Mouse (Mus musculus) forebrain, embryonic 15.5 days (tissue): ENCODE data around the gene Ccdc14. TPM values are rescaled to one million over a fixed set of nuclear protein-coding genes. Genes with fewer than 3 reads are reported as not detected.
"Not testable (repeated sequence)": the region's sequence is repeated elsewhere in the genome, so short reads cannot be mapped to it uniquely, and the experiment has no call there.

Experiments used
- ATAC-seq: fragments of 200-750 bp; cut with Nextera tagmentation; replicated peaks from 2 replicates; pipeline ENCODE4 v1.8.0; 2017; ENCODE audit warnings: mild to moderate bottlenecking, moderate TSS enrichment, moderate library complexity
- H3K27ac ChIP-seq: fragments of 300-500 bp; sonication (generic); replicated peaks from 2 replicates; pipeline ENCODE4 v1.5.1; 2015; ENCODE audit warnings: mild to moderate bottlenecking, inconsistent platforms
- H3K27me3 ChIP-seq: fragments of 300-500 bp; sonication (generic); 2 replicates; pipeline ENCODE4 v1.6.1; 2015; ENCODE audit warnings: inconsistent platforms
- H3K36me3 ChIP-seq: fragments of 300-500 bp; sonication (generic); 2 replicates; pipeline ENCODE4 v1.6.1; 2015; ENCODE audit warnings: mild to moderate bottlenecking, inconsistent platforms
- H3K4me1 ChIP-seq: fragments of 300-500 bp; sonication (generic); 2 replicates; pipeline ENCODE4 v1.6.1; 2015; ENCODE audit warnings: inconsistent platforms
- H3K4me2 ChIP-seq: fragments of 300-500 bp; sonication (generic); replicated peaks from 2 replicates; pipeline ENCODE4 v1.6.1; 2015; ENCODE audit warnings: mild to moderate bottlenecking, inconsistent platforms
- H3K4me3 ChIP-seq: fragments of 300-500 bp; sonication (generic); 2 replicates; pipeline ENCODE4 v1.5.1; 2015; ENCODE audit warnings: mild to moderate bottlenecking, inconsistent platforms
- H3K9ac ChIP-seq: fragments of 300-500 bp; sonication (generic); replicated peaks from 2 replicates; pipeline ENCODE4 v1.6.1; 2015; ENCODE audit warnings: mild to moderate bottlenecking, inconsistent platforms
- H3K9me3 ChIP-seq: fragments of 300-500 bp; sonication (generic); 2 replicates; pipeline ENCODE4 v1.6.1; 2016; ENCODE audit warnings: inconsistent platforms
- WGBS: fragments of 180-500 bp; shearing (Covaris S2); methylation state at CpG from one replicate; pipeline ENCODE4 v1.1.7; 2015; ENCODE audit warnings: mixed read lengths; 5-methylcytosine and 5-hydroxymethylcytosine counted together
- polyA plus RNA-seq: library from polyadenylated mRNA; unstranded; fragments of >200 nt; fragmentation: Nextera tagmentation; extraction: Ambion mirVana; gene quantifications from 2 replicates; pipeline ENCODE4 v1.2.1, GENCODE M21; 2015

Gene Ccdc14
- polyA plus RNA-seq: 5.2 and 5.4 TPM in 2 replicates

DNA sequence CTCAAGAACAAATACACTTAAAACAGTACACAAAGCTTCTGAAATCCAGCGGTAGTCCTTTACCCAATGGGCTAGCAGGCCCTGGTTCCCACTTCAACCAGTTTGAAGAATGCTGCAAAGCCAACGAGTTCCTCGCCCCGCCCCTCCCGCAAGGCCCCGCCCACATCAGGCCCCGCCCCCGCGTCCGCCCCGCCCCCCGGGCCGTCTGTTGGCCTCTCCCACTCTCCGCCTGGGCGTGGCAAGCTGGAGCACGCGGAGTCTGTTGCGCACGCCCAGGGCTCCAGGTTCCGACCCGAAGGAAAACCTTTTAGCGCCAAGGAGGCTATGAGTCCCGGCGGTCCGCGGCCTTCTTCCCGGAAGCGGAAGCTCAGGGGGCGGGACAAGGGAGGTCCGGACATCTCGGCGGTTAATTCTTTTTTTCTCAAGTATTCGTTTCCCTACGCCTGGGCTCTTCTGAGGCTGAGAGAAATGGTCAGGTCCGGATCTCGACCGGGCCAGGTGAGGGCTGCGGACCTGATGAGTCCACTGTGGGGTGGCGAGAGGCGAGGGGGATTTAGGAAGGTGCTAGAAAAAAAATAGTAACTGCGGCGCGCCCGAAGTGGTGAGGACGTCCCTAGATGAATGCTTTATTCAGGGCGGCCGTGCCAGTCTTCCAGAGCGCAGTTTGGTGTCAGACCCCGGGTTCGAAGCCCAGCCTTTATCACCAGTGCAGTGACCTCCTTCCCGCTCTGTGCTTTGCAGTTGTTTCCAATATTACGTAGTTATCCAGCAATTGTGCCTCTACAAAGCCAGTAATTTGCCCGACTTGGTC is at the start of gene Ccdc14:
Gene Ccdc14, plus strand, starts transcription at position 283 of the 811 bp plus-strand sequence.
- Histone ChIP-seq H3K4me2 (peak within 1 kb of the TSS; percentile 70), H3K27me3 (no peaks in the 10 kb centered on the region), H3K4me1 (peaks cover 8% of the 10 kb centered on the region), H3K9me3 (no peaks in the 10 kb centered on the region), H3K4me3 (peak within 1 kb of the TSS; percentile 69), H3K9ac (peak within 1 kb of the TSS; percentile 57), H3K27ac (peak within 1 kb of the TSS; percentile 85), H3K36me3 (no peaks in the 10 kb centered on the region)
- ATAC-seq: peak; percentile 93
- WGBS: under 1% methylated on average over 53 of the region's 53 CpGs

- 77% methylated on average over 8 of the region's 8 CpGs for WGBS
Measured at GRCm38 (mm10) chr16:34643511-34644259, 46.7 kb upstream of the Ccdc14 start.

DNA sequence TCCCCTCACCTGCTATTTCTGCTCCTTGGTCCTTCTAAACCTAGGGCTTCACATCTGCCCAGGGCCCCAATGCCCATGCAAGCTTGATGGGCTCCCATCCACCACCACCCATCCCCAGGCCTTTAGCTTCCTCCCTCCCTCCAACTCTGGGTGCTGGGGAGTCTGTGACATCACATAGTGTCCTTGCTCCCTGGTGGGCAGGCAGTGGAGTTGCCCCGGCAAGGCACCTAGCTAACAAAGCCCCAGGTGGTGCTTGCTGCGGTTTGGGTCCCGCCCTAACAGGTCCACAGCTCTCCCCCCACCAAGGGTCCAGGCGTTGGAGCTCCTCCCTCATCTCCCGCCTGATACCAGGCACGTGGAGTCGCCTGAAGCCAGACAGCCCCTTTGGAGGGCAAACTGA is 40.8 kb upstream of the Ccdc14 start, which contains the start of gene Ropn1:
Gene Ropn1, plus strand, starts transcription at position 301 of the 400 bp plus-strand sequence.
- H3K9me3 ChIP-seq: no peaks in the 10 kb centered on the region
- no peaks in the 10 kb centered on the region for H3K27me3 ChIP-seq
- H3K27ac ChIP-seq: no peak within 1 kb of the TSS
- H3K36me3 ChIP-seq: no peaks in the 10 kb centered on the region
- WGBS: 77% methylated on average over 7 of the region's 7 CpGs
- no peak for ATAC-seq
- H3K9ac ChIP-seq: no peak within 1 kb of the TSS
- no peak within 1 kb of the TSS for H3K4me2 ChIP-seq
- H3K4me3 ChIP-seq: no peak within 1 kb of the TSS
- H3K4me1 ChIP-seq: no peaks in the 10 kb centered on the region

More at GRCm38 (mm10) chr16:34643511-34644259, 46.7 kb upstream of the Ccdc14 start:
- Histone ChIP-seq H3K27ac (no peak overlapping the region), H3K4me1 (no peaks in the 10 kb centered on the region), H3K4me3 (no peak overlapping the region), H3K9me3 (no peaks in the 10 kb centered on the region), H3K27me3 (no peaks in the 10 kb centered on the region), H3K9ac (no peak overlapping the region), H3K4me2 (no peak overlapping the region), H3K36me3 (no peaks in the 10 kb centered on the region)
- no peak for ATAC-seq

DNA sequence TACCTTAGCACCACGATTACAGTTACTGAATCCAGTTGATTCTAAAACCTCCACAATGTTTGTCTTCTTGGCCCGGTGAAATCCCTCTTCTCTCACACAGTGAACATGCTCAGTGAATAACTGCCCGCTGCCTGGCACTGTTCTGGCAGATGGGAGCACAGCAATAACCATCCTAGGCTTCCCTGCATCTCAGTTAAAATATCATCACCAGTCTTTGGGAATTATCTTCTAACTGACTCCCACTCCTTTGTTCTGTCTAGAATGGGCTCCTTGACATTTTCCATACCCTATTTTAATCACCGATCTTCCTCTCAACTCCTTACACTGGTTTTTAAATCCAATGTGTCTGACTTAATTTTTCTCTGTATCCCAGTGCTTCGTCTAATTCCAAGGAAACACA is 37.4 kb upstream of the Ccdc14 start:
- H3K27me3 ChIP-seq: no peaks in the 10 kb centered on the region

DNA sequence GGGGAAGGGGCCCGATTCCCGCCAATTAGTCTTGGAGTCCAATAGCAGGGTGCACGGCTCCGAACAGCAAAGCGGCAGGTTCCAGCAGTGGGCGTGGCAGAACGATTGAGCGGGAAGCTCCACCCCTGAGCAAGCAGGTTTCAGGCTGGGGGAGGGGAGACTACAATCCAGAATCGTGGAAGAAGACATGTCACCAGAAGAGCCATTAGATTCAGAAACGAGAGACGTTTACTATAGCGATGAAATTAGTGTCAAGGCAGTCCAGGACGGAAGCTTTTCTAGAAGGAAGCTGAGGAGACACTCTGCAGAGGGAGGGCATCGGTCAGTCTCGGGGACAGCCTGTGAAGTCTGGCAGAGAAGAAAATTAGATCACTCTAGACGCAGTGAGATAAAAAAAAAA is 32.9 kb upstream of the Ccdc14 start:
- H3K27me3 ChIP-seq, H3K9me3 ChIP-seq, H3K27ac ChIP-seq, H3K36me3 ChIP-seq: not testable (repeated sequence)
- peak overlapping the region; percentile 55 for H3K4me2 ChIP-seq
- peak overlapping the region; percentile 36 for H3K9ac ChIP-seq
- H3K4me1 ChIP-seq: peaks cover 12% of the 10 kb centered on the region
- WGBS: 4% methylated on average over 16 of the region's 16 CpGs
- H3K4me3 ChIP-seq: peak overlapping the region; percentile 36
- ATAC-seq: 0 out of 2 replicates have a peak, but pooled peaks have one; percentile 43

More for the DNA sequence above, 37.4 kb upstream of the Ccdc14 start:
- Histone ChIP-seq H3K4me2 (no peak overlapping the region), H3K9me3 (no peaks in the 10 kb centered on the region), H3K4me1 (peaks cover 5% of the 10 kb centered on the region), H3K36me3 (no peaks in the 10 kb centered on the region), H3K27ac (no peak overlapping the region), H3K9ac (no peak overlapping the region), H3K4me3 (no peak overlapping the region)
- WGBS: 91% methylated on average over 5 of the region's 5 CpGs
- ATAC-seq: no peak

GRCm38 (mm10) chr16:34657983-34658382 is 32.4 kb upstream of the Ccdc14 start:
- no peaks in the 10 kb centered on the region for H3K27me3 ChIP-seq
- peak; percentile 23; the same call in 1 of the 2 replicates for ATAC-seq
- H3K4me2 ChIP-seq: peak overlapping the region; percentile 55
- no peaks in the 10 kb centered on the region for H3K36me3 ChIP-seq
- WGBS: 25% methylated on average over 5 of the region's 5 CpGs
- H3K4me3 ChIP-seq: peak overlapping the region; percentile 36
- no peak overlapping the region for H3K27ac ChIP-seq
- H3K4me1 ChIP-seq: peaks cover 12% of the 10 kb centered on the region
- H3K9me3 ChIP-seq: no peaks in the 10 kb centered on the region
- peak overlapping the region; percentile 36 for H3K9ac ChIP-seq

GRCm38 (mm10) chr16:34658388-34658787 is 32.0 kb upstream of the Ccdc14 start:
- WGBS: 44% methylated on average over 11 of the region's 11 CpGs

GRCm38 (mm10) chr16:34664553-34664952 is 25.9 kb upstream of the Ccdc14 start:
- Histone ChIP-seq H3K4me1 (peaks cover 14% of the 10 kb centered on the region), H3K27me3 (0 out of 2 replicates have a peak, but pooled peaks cover 12% of the 10 kb centered on the region), H3K36me3 (no peaks in the 10 kb centered on the region), H3K4me3 (no peak overlapping the region), H3K9me3 (no peaks in the 10 kb centered on the region), H3K9ac (no peak overlapping the region), H3K4me2 (no peak overlapping the region), H3K27ac (no peak overlapping the region)
- no peak for ATAC-seq
- 59% methylated on average over 3 of the region's 3 CpGs for WGBS

More at GRCm38 (mm10) chr16:34658388-34658787, 32.0 kb upstream of the Ccdc14 start:
- Histone ChIP-seq H3K4me3 (peak overlapping the region; percentile 36), H3K4me2 (peak overlapping the region; percentile 55), H3K36me3 (no peaks in the 10 kb centered on the region), H3K9ac (no peak overlapping the region), H3K9me3 (no peaks in the 10 kb centered on the region), H3K27me3 (no peaks in the 10 kb centered on the region), H3K27ac (no peak overlapping the region), H3K4me1 (peaks cover 12% of the 10 kb centered on the region)
- ATAC-seq: 0 out of 2 replicates have a peak, but pooled peaks have one; percentile 60

GRCm38 (mm10) chr16:34667031-34667726 is 23.2 kb upstream of the Ccdc14 start:
- 3% methylated on average over 20 of the region's 20 CpGs for WGBS
- peak overlapping the region; percentile 33 for H3K4me2 ChIP-seq
- peak overlapping the region; percentile 17; the same call in 1 of the 2 replicates for H3K4me3 ChIP-seq
- peak; percentile 85 for ATAC-seq
- H3K9ac ChIP-seq: no peak overlapping the region
- no peaks in the 10 kb centered on the region for H3K9me3 ChIP-seq
- peaks cover 17% of the 10 kb centered on the region; the same call in 1 of the 2 replicates for H3K27me3 ChIP-seq
- H3K36me3 ChIP-seq: no peaks in the 10 kb centered on the region
- peaks cover 18% of the 10 kb centered on the region for H3K4me1 ChIP-seq
- H3K27ac ChIP-seq: no peak overlapping the region

- H3K36me3 ChIP-seq: no peaks in the 10 kb centered on the region
- H3K9me3 ChIP-seq: no peaks in the 10 kb centered on the region
- peaks cover 18% of the 10 kb centered on the region for H3K4me1 ChIP-seq
- H3K9ac ChIP-seq: no peak overlapping the region
- no peak overlapping the region for H3K4me2 ChIP-seq
- no peak for ATAC-seq
- peaks cover 21% of the 10 kb centered on the region; the same call in 1 of the 2 replicates for H3K27me3 ChIP-seq
- 78% methylated on average over 9 of the region's 9 CpGs for WGBS
- H3K4me3 ChIP-seq: no peak overlapping the region
- no peak overlapping the region for H3K27ac ChIP-seq
Measured at GRCm38 (mm10) chr16:34668341-34668740, 22.1 kb upstream of the Ccdc14 start.

GRCm38 (mm10) chr16:34671966-34672365 is 18.4 kb upstream of the Ccdc14 start:
- H3K4me1 ChIP-seq: peaks cover 16% of the 10 kb centered on the region
- H3K9me3 ChIP-seq: no peaks in the 10 kb centered on the region
- H3K9ac ChIP-seq: no peak overlapping the region
- no peak overlapping the region for H3K27ac ChIP-seq
- no peak overlapping the region for H3K4me3 ChIP-seq
- no peaks in the 10 kb centered on the region for H3K36me3 ChIP-seq
- no peak for ATAC-seq
- peaks cover 22% of the 10 kb centered on the region; the same call in 1 of the 2 replicates for H3K27me3 ChIP-seq
- 12% methylated on average over 7 of the region's 7 CpGs for WGBS
- H3K4me2 ChIP-seq: no peak overlapping the region
